Mouse (Mus musculus): ENCODE results near the gene Mtx1.

DNA sequence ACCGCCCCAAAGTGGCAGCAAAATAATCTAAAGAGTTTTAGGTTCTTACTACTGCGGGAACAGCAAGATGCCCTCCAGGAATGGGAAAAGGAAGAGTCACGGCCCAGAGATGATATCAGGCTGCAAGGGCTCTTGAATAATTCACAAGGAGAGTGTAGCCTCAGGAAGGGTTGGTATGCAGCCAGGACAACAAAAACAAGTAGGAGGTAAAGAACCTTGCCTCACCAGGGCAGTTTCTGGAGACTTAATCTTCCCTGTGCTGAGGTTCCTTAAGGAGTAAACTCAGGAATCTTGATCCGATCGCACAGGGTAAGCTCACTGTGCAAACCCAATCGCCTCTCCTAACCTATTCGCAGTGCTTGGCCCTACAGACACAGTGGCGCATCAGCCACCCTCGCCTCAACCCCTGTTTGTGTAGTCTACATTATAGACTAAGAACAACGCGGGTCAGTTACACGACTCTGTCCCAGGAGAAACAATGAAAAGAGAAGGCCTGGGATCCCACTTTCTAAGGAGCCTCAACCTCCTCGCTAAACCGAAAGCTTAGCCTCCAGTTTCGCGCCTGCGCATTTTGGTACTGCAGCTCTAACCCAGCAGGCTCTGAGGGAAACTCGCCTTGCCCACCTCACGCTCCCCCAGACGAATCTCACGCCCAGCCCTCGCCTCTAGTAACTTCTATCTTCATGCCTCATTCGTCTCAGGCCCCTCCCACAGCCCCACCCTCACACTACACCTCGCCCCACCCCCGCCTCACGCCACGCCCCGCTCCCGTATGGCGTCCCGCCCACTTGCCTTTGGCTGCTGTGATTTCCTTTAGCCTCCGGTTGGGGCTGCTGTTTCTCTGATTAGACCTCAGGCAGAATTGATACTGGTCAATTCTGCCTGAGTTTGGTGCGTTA is 30.7 kb downstream of the Mtx1 start:
- TF ChIP-seq CTCF (IDR thresholded peaks at IDR 0.05; ENCODE audit: low read depth) = peak; percentile 57
- no peak for TF ChIP-seq EP300 (IDR thresholded peaks at IDR 0.05; ENCODE audit: low read depth)
